Mouse (Mus musculus): ENCODE data around the gene Pglyrp1. TPM values are rescaled to one million over a fixed set of nuclear protein-coding genes. Genes with fewer than 3 reads are reported as not detected.

Pglyrp1 gene
- polyA plus RNA-seq, 1 experiment from 2014 or later, result 2.5 TPM

Other genes with a start within 250 kb of the Pglyrp1 start
- gene Psg21, start 214.6 kb upstream of the Pglyrp1 start, polyA plus RNA-seq (2016; fragmentation: Nextera tagmentation; extraction: Ambion mirVana), result not detected in 2 replicates
- gene Psg20, start 185.1 kb upstream of the Pglyrp1 start, polyA plus RNA-seq (2016; fragmentation: Nextera tagmentation; extraction: Ambion mirVana), result not detected in 2 replicates
- not detected in 2 replicates for gene Psg22, start 153.2 kb upstream of the Pglyrp1 start, polyA plus RNA-seq (2016; fragmentation: Nextera tagmentation; extraction: Ambion mirVana)
- not detected in 2 replicates for gene Psg19, start 72.8 kb upstream of the Pglyrp1 start, polyA plus RNA-seq (2016; fragmentation: Nextera tagmentation; extraction: Ambion mirVana)
- 0.08 and 0.10 TPM in 2 replicates for gene Psg17, start 49.7 kb upstream of the Pglyrp1 start, polyA plus RNA-seq (2016; fragmentation: Nextera tagmentation; extraction: Ambion mirVana)
- 0.59 and 0.63 TPM in 2 replicates for gene Mill2, start 31.4 kb upstream of the Pglyrp1 start, polyA plus RNA-seq (2016; fragmentation: Nextera tagmentation; extraction: Ambion mirVana)
- gene Ccdc61, start 39.1 kb downstream of the Pglyrp1 start, polyA plus RNA-seq (2016; fragmentation: Nextera tagmentation; extraction: Ambion mirVana), result 34.7 and 38.7 TPM in 2 replicates
- 12.0 and 13.5 TPM in 2 replicates for gene Nova2, start 54.6 kb downstream of the Pglyrp1 start, polyA plus RNA-seq (2016; fragmentation: Nextera tagmentation; extraction: Ambion mirVana)
- gene Nanos2, start 116.1 kb downstream of the Pglyrp1 start, polyA plus RNA-seq (2016; fragmentation: Nextera tagmentation; extraction: Ambion mirVana), result 0.20 and 0.33 TPM in 2 replicates
- gene Mypop, start 119.9 kb downstream of the Pglyrp1 start, polyA plus RNA-seq (2016; fragmentation: Nextera tagmentation; extraction: Ambion mirVana), result 5.3 and 6.1 TPM in 2 replicates
- 41.6 and 43.1 TPM in 2 replicates for gene Irf2bp1, start 132.7 kb downstream of the Pglyrp1 start, polyA plus RNA-seq (2016; fragmentation: Nextera tagmentation; extraction: Ambion mirVana)
- 0.09 and 0.10 TPM in 2 replicates for gene Foxa3, start 152.2 kb downstream of the Pglyrp1 start, polyA plus RNA-seq (2016; fragmentation: Nextera tagmentation; extraction: Ambion mirVana)
- 51.5 and 53.5 TPM in 2 replicates for gene Sympk, start 153.0 kb downstream of the Pglyrp1 start, polyA plus RNA-seq (2016; fragmentation: Nextera tagmentation; extraction: Ambion mirVana)
- gene Rsph6a, start 183.4 kb downstream of the Pglyrp1 start, polyA plus RNA-seq (2016; fragmentation: Nextera tagmentation; extraction: Ambion mirVana), result not detected in 2 replicates
- 20.8 and 21.0 TPM in 2 replicates for gene Dmwd, start 204.9 kb downstream of the Pglyrp1 start, polyA plus RNA-seq (2016; fragmentation: Nextera tagmentation; extraction: Ambion mirVana)
- gene Dmpk, start 212.5 kb downstream of the Pglyrp1 start, polyA plus RNA-seq (2016; fragmentation: Nextera tagmentation; extraction: Ambion mirVana), result 11.2 and 11.7 TPM in 2 replicates
- 7.4 and 7.9 TPM in 2 replicates for gene Six5, start 223.3 kb downstream of the Pglyrp1 start, polyA plus RNA-seq (2016; fragmentation: Nextera tagmentation; extraction: Ambion mirVana)
- 1.1 and 1.3 TPM in 2 replicates for gene Gm4969, start 247.0 kb downstream of the Pglyrp1 start, polyA plus RNA-seq (2016; fragmentation: Nextera tagmentation; extraction: Ambion mirVana)
- 20.6 and 21.9 TPM in 2 replicates for gene Fbxo46, start 248.5 kb downstream of the Pglyrp1 start, polyA plus RNA-seq (2016; fragmentation: Nextera tagmentation; extraction: Ambion mirVana)

Measured in midbrain, embryonic 12.5 days (tissue).